Mouse (Mus musculus) gastrocnemius, postnatal 25 days (tissue): ENCODE data around the gene Gm281. TPM values are rescaled to one million over a fixed set of nuclear protein-coding genes. Genes with fewer than 3 reads are reported as not detected.

Experiments used
- DNase-seq: peaks from one replicate; pipeline ENCODE4 v3.0.0; 2022
- microRNA-seq, 2 experiments: library from miRNA; unstranded; fragments of <30 nt; microRNA quantifications; one replicate each; pipeline ENCODE4 v1.2.0; 2021; ENCODE audit warnings: borderline replicate concordance in 2 of 2
- total RNA-seq, 2 experiments: library from RNA; stranded (reverse); gene quantifications; 1 replicate in 1 of 2; 2 replicates in 1 of 2; pipeline ENCODE4 v1.2.3; 2021

The Gm281 gene
- total RNA-seq, 2 experiments from 2014 or later: not detected

GRCm38 (mm10) chr14:13812801-13813479 is 101.3 kb downstream of the Gm281 start:
- DNase-seq: no peak

GRCm38 (mm10) chr14:13790446-13790845 is 123.8 kb downstream of the Gm281 start:
- DNase-seq: no peak

DNA sequence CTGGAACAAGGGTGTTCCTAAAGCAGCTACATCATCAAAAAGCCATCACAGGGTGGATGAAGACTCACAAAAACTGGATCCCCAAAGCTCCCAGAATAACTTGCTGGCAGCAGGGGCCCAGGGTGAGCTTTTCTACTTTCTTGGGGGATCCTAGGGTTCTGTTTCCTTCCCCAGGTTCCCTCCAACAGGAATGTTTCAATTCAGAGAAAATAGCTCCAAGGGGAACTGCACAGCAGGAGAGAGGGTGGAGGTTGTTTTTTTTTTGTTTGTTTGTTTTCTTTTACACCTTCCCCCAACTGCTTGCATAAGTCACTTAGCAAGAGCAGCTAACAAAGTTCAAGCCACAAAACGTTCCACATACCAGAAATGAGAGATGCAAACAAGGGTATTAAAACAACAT is 124.3 kb downstream of the Gm281 start:
- DNase-seq: no peak

GRCm38 (mm10) chr14:13782970-13783369 is 131.3 kb downstream of the Gm281 start:
- DNase-seq: no peak

GRCm38 (mm10) chr14:13778383-13778782 is 135.9 kb downstream of the Gm281 start:
- no peak for DNase-seq

DNA sequence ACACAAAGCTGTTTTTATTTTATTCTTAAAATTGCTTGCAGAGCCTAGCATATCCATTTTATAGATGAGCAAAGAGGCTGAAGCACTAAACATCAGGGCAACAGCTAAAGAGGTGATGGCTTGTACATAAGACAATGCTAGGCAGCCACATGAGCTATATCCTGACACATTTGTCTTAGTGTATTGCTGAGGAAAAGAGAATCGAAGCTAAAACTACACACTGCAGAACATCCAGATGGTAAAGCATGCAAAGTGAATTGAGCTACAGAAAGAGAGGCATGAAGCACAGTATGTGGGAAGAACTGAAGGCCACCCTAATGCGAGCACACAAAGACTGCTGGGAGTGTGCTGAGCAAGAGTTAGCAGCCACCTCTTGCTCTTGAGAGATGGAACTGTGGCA is 143.1 kb downstream of the Gm281 start:
- DNase-seq: no peak

DNA sequence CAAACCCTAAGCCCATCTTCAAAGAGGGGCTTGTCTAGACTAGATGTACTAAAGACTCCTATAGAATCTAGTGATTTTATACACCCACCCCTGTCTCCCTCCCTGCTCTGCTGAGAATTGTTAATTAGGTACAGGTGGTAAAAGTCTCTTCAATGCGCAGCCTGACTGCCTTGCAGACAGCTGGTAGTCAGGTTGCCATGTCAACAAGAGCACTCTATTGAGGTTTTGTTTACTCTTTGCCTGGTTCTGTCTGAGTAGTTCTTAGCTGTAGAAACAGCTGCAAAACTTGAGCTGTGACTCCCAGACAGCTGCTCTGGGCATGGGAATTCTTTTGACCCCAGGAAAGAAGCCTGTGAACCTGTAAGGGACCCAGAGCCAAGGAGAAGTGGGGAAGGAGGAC is 143.6 kb downstream of the Gm281 start:
- DNase-seq: no peak

Small RNAs within 50 kb of the gene (microRNA-seq; reads per million reads assigned to microRNA genes)
- gene Gm27506: 0 reads per million in 2 experiments

Other genes with a start within 250 kb of the Gm281 start
- not detected for gene Sntn, start 243.6 kb downstream of the Gm281 start, total RNA-seq
- gene Atxn7, start 47.0 kb upstream of the Gm281 start, total RNA-seq: 10 to 100 TPM; 14.0 to 17.0 TPM
- 100 to 1,000 TPM; 119 to 124 TPM for gene Thoc7, start 47.4 kb upstream of the Gm281 start, total RNA-seq
- gene Psmd6, start 206.5 kb upstream of the Gm281 start, total RNA-seq: 100 to 1,000 TPM; 132 to 135 TPM